Mouse (Mus musculus) liver, embryonic 12.5 days (tissue): Measurements from ENCODE around the gene Ptprm. TPM values are rescaled to one million over a fixed set of nuclear protein-coding genes. Genes with fewer than 3 reads are reported as not detected.

ENCODE experiments used
- ATAC-seq: fragments of 200-750 bp; cut with Nextera tagmentation; 2 replicates; pipeline ENCODE4 v1.8.0; 2017; ENCODE audit warnings: moderate number of reproducible peaks, mild to moderate bottlenecking, moderate library complexity
- H3K27ac ChIP-seq: fragments of 300-500 bp; sonication (generic); 2 replicates; pipeline ENCODE4 v1.5.1; 2016; ENCODE audit warnings: mild to moderate bottlenecking
- H3K27me3 ChIP-seq: fragments of 300-500 bp; sonication (generic); replicated peaks from 2 replicates; pipeline ENCODE4 v1.6.1; 2016; ENCODE audit warnings: mild to moderate bottlenecking, moderate library complexity
- H3K36me3 ChIP-seq: fragments of 300-500 bp; sonication (generic); 2 replicates; pipeline ENCODE4 v1.6.1; 2016; ENCODE audit warnings: mild to moderate bottlenecking, moderate library complexity
- H3K4me1 ChIP-seq: fragments of 300-500 bp; sonication (generic); 2 replicates; pipeline ENCODE4 v1.6.1; 2016
- H3K4me2 ChIP-seq: fragments of 300-500 bp; sonication (generic); 2 replicates; pipeline ENCODE4 v1.6.1; 2016; ENCODE audit warnings: mild to moderate bottlenecking, moderate library complexity
- H3K4me3 ChIP-seq: fragments of 300-500 bp; sonication (generic); 2 replicates; pipeline ENCODE4 v1.5.1; 2016; ENCODE audit warnings: mild to moderate bottlenecking, moderate library complexity
- H3K9ac ChIP-seq: fragments of 300-500 bp; sonication (generic); 2 replicates; pipeline ENCODE4 v1.6.1; 2016; ENCODE audit warnings: mild to moderate bottlenecking, moderate library complexity
- H3K9me3 ChIP-seq: fragments of 300-500 bp; sonication (generic); replicated peaks from 2 replicates; pipeline ENCODE4 v1.6.1; 2016; ENCODE audit warnings: mild to moderate bottlenecking, moderate library complexity
- WGBS: fragments of 180-500 bp; shearing (Covaris S2); methylation state at CpG from one replicate; pipeline ENCODE4 v1.1.7; 2016; ENCODE audit not compliant: insufficient replicate concordance; 5-methylcytosine and 5-hydroxymethylcytosine counted together
- polyA plus RNA-seq: library from polyadenylated mRNA; unstranded; fragments of >200 nt; fragmentation: Nextera tagmentation; extraction: Ambion mirVana; gene quantifications from 2 replicates; pipeline ENCODE4 v1.2.1, GENCODE M21; 2016

The Ptprm gene
- polyA plus RNA-seq, 1 experiment from 2014 or later, result 2.5 TPM

GRCm38 (mm10) chr17:66800231-66800630 lies 554.0 kb downstream of the Ptprm start:
- no peak overlapping the region for H3K4me2 ChIP-seq
- H3K4me1 ChIP-seq, result no peaks in the 10 kb centered on the region
- H3K9ac ChIP-seq, result no peak overlapping the region
- no peak overlapping the region for H3K27ac ChIP-seq
- ATAC-seq, result no peak
- 65% methylated on average over 6 of the region's 6 CpGs for WGBS
- H3K9me3 ChIP-seq, result no peaks in the 10 kb centered on the region
- no peaks in the 10 kb centered on the region for H3K36me3 ChIP-seq
- H3K27me3 ChIP-seq, result no peaks in the 10 kb centered on the region
- no peak overlapping the region for H3K4me3 ChIP-seq

GRCm38 (mm10) chr17:66786166-66786565 lies 568.1 kb downstream of the Ptprm start:
- Histone ChIP-seq H3K36me3 (no peaks in the 10 kb centered on the region), H3K27me3 (no peaks in the 10 kb centered on the region), H3K4me3 (no peak overlapping the region), H3K4me2 (no peak overlapping the region), H3K9me3 (no peaks in the 10 kb centered on the region), H3K9ac (no peak overlapping the region), H3K4me1 (no peaks in the 10 kb centered on the region), H3K27ac (no peak overlapping the region)
- 64% methylated on average over 12 of the region's 12 CpGs for WGBS
- ATAC-seq, result no peak

DNA sequence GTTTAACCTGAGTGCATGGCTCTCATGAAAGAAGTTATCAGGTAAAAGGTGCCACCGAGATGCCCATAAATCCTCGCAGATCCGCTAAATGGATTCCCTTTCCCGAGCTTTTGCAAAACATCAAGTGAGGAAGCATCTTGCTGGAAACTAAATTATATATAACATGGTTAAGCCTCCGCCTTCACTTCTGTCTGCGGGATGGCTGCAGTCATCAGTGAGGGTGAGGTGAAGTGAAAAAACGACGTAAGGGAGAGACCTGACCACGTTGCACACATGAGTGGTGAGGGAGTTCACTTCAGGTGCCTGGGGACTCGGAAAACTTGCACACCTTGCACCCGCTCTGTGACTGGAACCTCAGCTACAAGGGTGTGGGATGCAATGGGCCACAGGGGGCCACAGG lies 568.7 kb downstream of the Ptprm start:
- 77% methylated on average over 11 of the region's 11 CpGs for WGBS

DNA sequence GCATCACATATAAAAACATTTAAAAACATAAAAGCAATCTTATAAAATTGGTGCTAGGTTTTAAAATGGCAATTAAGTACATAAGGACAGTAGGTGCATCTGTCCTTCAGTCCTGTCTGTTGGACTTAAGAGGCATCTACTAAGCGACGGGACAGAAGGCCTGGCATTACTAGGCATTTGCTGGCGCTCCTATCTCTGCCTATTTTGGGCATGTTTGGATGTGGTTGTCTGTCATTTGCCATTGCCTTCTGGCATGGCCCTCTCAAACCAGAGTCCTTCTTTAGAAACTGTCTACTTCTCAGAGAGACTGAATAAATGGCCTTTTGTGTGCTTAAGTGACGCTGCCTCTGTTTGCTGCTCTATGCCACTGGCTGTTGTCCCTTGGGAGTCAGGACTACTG lies 570.7 kb downstream of the Ptprm start:
- H3K27ac ChIP-seq, result no peak overlapping the region
- no peak for ATAC-seq
- 80% methylated on average over 4 of the region's 4 CpGs for WGBS
- H3K4me3 ChIP-seq, result no peak overlapping the region
- no peaks in the 10 kb centered on the region for H3K36me3 ChIP-seq
- no peaks in the 10 kb centered on the region for H3K4me1 ChIP-seq
- H3K9ac ChIP-seq, result no peak overlapping the region
- no peaks in the 10 kb centered on the region for H3K9me3 ChIP-seq
- no peaks in the 10 kb centered on the region for H3K27me3 ChIP-seq
- H3K4me2 ChIP-seq, result no peak overlapping the region

More for the DNA sequence above, 568.7 kb downstream of the Ptprm start:
- Histone ChIP-seq H3K4me2 (no peak overlapping the region), H3K9me3 (no peaks in the 10 kb centered on the region), H3K4me1 (no peaks in the 10 kb centered on the region), H3K9ac (no peak overlapping the region), H3K27me3 (no peaks in the 10 kb centered on the region), H3K36me3 (no peaks in the 10 kb centered on the region), H3K27ac (no peak overlapping the region), H3K4me3 (no peak overlapping the region)
- no peak for ATAC-seq

DNA sequence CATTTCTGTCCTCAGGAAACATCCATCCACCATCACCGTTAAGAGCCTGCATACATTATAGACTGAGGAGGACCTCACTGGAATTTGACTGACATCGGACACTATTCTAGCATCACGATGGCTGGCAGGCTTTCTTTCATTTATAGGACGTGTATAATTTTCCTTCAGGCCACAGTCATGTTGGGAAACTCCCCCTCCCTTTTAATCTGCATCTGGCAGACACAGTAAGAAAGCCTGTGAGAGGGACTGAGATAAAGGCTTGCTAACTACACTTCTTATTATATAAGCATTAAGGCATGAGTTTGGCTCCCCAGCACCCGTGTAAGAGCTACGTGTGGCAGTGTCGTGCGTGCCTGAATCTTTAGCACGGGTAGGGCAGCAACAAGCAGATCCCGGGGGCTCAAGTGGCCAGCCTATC lies 571.2 kb downstream of the Ptprm start:
- WGBS, result 73% methylated on average over 10 of the region's 10 CpGs
- Histone ChIP-seq H3K9ac (no peak overlapping the region), H3K9me3 (no peaks in the 10 kb centered on the region), H3K4me3 (no peak overlapping the region), H3K4me2 (no peak overlapping the region), H3K27ac (no peak overlapping the region), H3K4me1 (no peaks in the 10 kb centered on the region), H3K36me3 (no peaks in the 10 kb centered on the region), H3K27me3 (no peaks in the 10 kb centered on the region)
- ATAC-seq, result no peak

DNA sequence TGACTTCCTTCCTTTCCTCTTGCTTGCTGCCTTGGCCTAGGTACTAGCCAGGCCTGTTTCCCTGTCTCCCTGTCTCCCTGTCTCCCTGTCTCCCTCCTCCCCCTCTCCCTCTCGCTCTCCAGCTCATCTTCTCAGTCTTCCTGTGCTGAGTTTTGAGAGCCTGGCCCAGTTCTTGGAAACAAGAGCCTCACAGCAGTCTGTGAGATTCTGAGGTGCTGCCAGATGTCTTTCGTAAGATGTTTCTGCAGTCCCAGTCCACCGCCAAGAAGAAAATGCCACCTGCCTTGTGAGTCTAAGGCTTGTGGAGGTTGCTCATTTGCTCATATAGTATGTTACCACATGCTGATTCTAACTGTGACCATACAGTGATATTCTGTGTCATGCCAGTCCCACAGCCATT lies 572.3 kb downstream of the Ptprm start:
- 71% methylated on average over 3 of the region's 3 CpGs for WGBS
- no peaks in the 10 kb centered on the region for H3K9me3 ChIP-seq
- H3K4me1 ChIP-seq, result no peaks in the 10 kb centered on the region
- no peak overlapping the region for H3K4me3 ChIP-seq
- ATAC-seq, result no peak
- no peaks in the 10 kb centered on the region for H3K27me3 ChIP-seq
- H3K36me3 ChIP-seq, result no peaks in the 10 kb centered on the region
- H3K27ac ChIP-seq, result no peak overlapping the region
- H3K4me2 ChIP-seq, result no peak overlapping the region
- no peak overlapping the region for H3K9ac ChIP-seq

DNA sequence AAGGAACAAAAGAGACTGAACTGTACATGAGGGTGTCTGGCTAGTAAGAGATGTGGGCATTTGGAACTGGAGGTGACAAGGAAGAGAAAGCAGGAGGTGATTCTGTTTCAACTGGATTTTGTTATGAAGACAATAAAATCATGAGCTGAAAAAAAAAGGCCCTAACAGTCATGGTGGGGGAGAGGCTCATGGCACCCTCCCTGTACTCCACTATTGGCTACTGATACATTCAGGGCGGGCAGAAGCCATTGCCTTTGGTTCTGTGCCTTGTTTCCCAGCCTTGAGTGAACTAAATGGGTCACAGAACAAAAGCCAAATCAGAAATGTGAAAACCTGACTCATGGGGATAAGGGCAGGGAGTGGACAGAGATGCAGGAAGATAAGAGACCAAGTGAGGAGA lies 575.2 kb downstream of the Ptprm start:
- WGBS, result 52% methylated on average over 1 of the region's 1 CpGs
- ATAC-seq, result no peak
- H3K4me1 ChIP-seq, result no peaks in the 10 kb centered on the region
- H3K36me3 ChIP-seq, result no peaks in the 10 kb centered on the region
- no peak overlapping the region for H3K9ac ChIP-seq
- H3K4me2 ChIP-seq, result no peak overlapping the region
- H3K27me3 ChIP-seq, result no peaks in the 10 kb centered on the region
- no peak overlapping the region for H3K4me3 ChIP-seq
- no peaks in the 10 kb centered on the region for H3K9me3 ChIP-seq
- H3K27ac ChIP-seq, result no peak overlapping the region

GRCm38 (mm10) chr17:66769365-66770363 lies 584.6 kb downstream of the Ptprm start:
- WGBS, result 77% methylated on average over 14 of the region's 14 CpGs
- no peaks in the 10 kb centered on the region for H3K9me3 ChIP-seq

GRCm38 (mm10) chr17:66768689-66769275 lies 585.5 kb downstream of the Ptprm start:
- no peak overlapping the region for H3K4me2 ChIP-seq
- no peaks in the 10 kb centered on the region for H3K9me3 ChIP-seq
- H3K27me3 ChIP-seq, result no peaks in the 10 kb centered on the region
- no peak for ATAC-seq
- WGBS, result 66% methylated on average over 11 of the region's 11 CpGs
- H3K9ac ChIP-seq, result no peak overlapping the region
- H3K4me3 ChIP-seq, result no peak overlapping the region
- H3K4me1 ChIP-seq, result no peaks in the 10 kb centered on the region
- no peaks in the 10 kb centered on the region for H3K36me3 ChIP-seq
- H3K27ac ChIP-seq, result no peak overlapping the region

More at GRCm38 (mm10) chr17:66769365-66770363, 584.6 kb downstream of the Ptprm start:
- H3K4me1 ChIP-seq, result no peaks in the 10 kb centered on the region
- no peak overlapping the region for H3K4me3 ChIP-seq
- ATAC-seq, result no peak
- H3K9ac ChIP-seq, result no peak overlapping the region
- no peak overlapping the region for H3K4me2 ChIP-seq
- no peaks in the 10 kb centered on the region for H3K36me3 ChIP-seq
- no peak overlapping the region for H3K27ac ChIP-seq
- no peaks in the 10 kb centered on the region for H3K27me3 ChIP-seq

DNA sequence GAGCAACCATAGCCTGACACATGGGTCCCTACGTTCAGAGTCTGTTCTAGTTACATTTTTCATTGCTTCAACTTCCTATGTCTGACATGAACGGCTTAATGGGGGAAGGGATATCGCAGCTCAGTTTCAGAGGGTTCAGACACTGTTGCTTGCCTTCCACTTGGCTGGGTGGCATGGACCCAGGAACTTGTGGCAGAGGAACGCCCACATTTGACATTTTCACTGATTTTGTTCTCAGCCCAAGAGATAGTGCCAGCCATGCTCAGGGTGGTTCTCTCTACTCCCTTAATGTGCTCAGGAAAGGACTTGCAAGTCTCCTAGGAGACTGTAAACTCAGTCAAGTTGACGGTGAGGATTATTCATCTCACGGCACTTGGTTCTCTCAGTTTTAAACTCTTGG lies 588.1 kb downstream of the Ptprm start:
- Histone ChIP-seq H3K9me3 (no peaks in the 10 kb centered on the region), H3K27me3 (no peaks in the 10 kb centered on the region), H3K4me2 (no peak overlapping the region), H3K4me1 (no peaks in the 10 kb centered on the region), H3K36me3 (no peaks in the 10 kb centered on the region), H3K4me3 (no peak overlapping the region), H3K9ac (no peak overlapping the region), H3K27ac (no peak overlapping the region)
- no peak for ATAC-seq
- WGBS, result 66% methylated on average over 6 of the region's 6 CpGs

DNA sequence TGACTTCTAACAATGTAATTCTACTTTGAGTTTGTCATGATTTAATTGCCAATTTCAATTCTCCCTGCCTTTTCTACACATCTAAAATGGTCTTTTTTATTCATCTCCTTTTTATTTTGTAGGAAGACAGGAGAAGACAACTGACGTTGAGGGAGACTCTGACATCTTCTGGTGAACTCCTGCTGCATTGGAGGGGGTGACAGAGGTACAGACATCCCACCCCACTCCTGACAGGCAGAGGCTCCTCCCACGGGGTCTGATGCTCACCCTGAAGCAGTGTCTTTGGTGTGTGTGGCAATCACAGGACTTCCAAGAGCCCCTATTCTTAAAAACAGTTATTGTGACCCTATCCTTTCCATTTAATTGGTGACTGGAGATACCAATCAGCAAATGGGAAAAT lies 589.8 kb downstream of the Ptprm start:
- no peak overlapping the region for H3K27ac ChIP-seq

DNA sequence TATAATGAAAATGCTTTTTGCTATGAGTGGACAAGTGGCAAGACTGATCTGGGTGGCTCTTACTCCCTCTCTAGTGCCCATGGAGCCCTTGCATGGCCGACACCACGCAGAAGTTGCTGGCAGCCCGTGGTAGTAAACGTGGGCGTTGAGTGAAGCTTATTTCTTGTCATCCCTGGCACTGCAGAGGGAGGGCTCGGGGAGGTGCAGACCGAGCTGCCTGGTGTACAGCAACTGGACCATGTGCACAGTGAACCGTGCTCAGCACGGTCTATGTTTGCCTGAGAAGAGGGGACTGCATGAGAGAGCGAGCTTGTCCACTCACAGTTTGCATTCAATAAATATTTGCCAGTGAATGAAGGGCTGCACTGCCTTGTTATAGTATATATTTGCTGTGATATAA lies 591.5 kb downstream of the Ptprm start:
- Histone ChIP-seq H3K4me3 (no peak overlapping the region), H3K4me2 (no peak overlapping the region), H3K27me3 (no peaks in the 10 kb centered on the region), H3K9ac (no peak overlapping the region), H3K9me3 (no peaks in the 10 kb centered on the region), H3K27ac (no peak overlapping the region), H3K36me3 (no peaks in the 10 kb centered on the region), H3K4me1 (no peaks in the 10 kb centered on the region)
- no peak for ATAC-seq
- WGBS, result 79% methylated on average over 10 of the region's 10 CpGs

More for the DNA sequence above, 589.8 kb downstream of the Ptprm start:
- no peaks in the 10 kb centered on the region for H3K36me3 ChIP-seq
- no peaks in the 10 kb centered on the region for H3K27me3 ChIP-seq
- H3K9ac ChIP-seq, result no peak overlapping the region
- H3K4me3 ChIP-seq, result no peak overlapping the region
- no peaks in the 10 kb centered on the region for H3K9me3 ChIP-seq
- H3K4me1 ChIP-seq, result no peaks in the 10 kb centered on the region
- no peak overlapping the region for H3K4me2 ChIP-seq
- no peak for ATAC-seq
- 48% methylated on average over 2 of the region's 2 CpGs for WGBS
